Mouse (Mus musculus) urinary bladder, postnatal 36 days (tissue): ENCODE measurements around the gene Prr18.
A peak's percentile ranks its signal among the peaks of the same experiment; 100 is the strongest.

Experiments
- DNase-seq, 2 experiments: peaks; one replicate each; pipeline ENCODE4 v3.0.0; 2022; ENCODE audit warnings: low spot score in 2 of 2, mixed read lengths in 1 of 2

Prr18 gene

GRCm38 (mm10) chr17:8340407-8341359, 3.4 kb downstream of the Prr18 start:
- no peak for DNase-seq

- no peak for DNase-seq
Measured at GRCm38 (mm10) chr17:8341360-8341963, 4.2 kb downstream of the Prr18 start.

GRCm38 (mm10) chr17:8342706-8343105, 5.4 kb downstream of the Prr18 start:
- no peak for DNase-seq

- DNase-seq, result no peak
Measured at GRCm38 (mm10) chr17:8343416-8343815, 6.2 kb downstream of the Prr18 start.

- no peak for DNase-seq
Measured at GRCm38 (mm10) chr17:8347765-8348285, 10.6 kb downstream of the Prr18 start.

DNA sequence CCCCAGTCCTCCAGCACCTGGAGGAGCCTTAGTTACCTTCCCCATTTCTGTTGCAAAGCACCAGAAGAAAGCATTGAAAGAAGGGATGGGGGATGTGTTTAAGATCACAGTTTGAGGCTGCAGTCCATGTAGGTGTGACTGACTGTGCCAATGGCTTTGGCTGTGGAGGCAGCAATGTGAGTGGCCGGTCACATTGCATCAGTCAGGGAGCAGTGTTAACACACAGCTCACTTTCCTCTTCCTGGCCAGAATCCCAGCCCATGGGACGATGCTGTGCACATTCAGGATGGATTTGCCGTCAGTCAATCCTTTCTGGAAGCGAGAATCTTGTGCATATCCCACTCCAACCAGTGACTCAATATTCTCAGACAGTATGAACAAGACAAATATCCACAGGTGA, 11.7 kb downstream of the Prr18 start:
- DNase-seq, result no peak

GRCm38 (mm10) chr17:8351088-8351487, 13.8 kb downstream of the Prr18 start:
- no peak for DNase-seq

DNA sequence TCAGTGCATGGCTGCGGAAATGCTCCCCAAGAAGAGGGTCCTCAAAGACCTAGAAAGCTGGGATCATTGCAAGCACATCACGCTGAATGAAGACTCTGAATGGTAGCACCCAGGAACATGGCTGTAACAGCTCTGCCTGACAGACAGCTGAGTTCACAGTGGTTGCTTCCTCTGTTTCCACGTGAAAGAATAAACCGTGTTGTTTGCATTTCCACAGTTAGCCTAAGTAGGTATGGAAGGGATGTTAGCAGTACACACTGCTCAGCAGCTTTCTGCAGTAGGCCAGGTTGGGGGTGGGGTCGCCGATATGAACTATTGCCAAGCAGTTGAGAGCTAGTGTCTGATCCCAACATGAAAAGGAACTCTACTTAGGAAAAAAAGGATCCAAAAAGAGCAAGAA, 18.4 kb downstream of the Prr18 start, which contains the start of gene T2:
T2 (plus strand) TSS at position 301 of the 400 bp plus-strand sequence.
- no peak for DNase-seq

DNA sequence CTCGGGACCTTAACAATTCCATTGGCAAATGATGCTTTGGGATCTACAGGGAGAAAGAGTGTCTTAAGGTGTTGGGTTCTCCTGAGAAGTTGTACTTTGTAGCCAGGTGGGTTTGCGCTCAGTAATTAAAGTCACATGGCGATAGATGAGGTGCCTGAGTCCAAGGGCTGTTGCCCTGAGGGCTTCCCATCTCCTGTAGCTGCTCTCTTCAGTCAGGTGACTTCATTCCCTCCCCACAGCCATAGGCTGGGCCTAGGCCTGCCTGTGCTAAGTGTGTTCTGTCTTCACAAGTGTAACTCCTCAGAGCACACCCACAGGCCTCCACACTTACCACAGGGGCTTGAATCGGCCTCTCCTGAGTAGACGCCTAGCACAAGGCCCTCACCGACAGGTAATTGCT, 20.2 kb downstream of the Prr18 start:
- DNase-seq, result no peak

- DNase-seq, result no peak
Measured at GRCm38 (mm10) chr17:8360876-8361275, 23.6 kb downstream of the Prr18 start.

GRCm38 (mm10) chr17:8361281-8362103, 24.2 kb downstream of the Prr18 start:
- no peak for DNase-seq

DNA sequence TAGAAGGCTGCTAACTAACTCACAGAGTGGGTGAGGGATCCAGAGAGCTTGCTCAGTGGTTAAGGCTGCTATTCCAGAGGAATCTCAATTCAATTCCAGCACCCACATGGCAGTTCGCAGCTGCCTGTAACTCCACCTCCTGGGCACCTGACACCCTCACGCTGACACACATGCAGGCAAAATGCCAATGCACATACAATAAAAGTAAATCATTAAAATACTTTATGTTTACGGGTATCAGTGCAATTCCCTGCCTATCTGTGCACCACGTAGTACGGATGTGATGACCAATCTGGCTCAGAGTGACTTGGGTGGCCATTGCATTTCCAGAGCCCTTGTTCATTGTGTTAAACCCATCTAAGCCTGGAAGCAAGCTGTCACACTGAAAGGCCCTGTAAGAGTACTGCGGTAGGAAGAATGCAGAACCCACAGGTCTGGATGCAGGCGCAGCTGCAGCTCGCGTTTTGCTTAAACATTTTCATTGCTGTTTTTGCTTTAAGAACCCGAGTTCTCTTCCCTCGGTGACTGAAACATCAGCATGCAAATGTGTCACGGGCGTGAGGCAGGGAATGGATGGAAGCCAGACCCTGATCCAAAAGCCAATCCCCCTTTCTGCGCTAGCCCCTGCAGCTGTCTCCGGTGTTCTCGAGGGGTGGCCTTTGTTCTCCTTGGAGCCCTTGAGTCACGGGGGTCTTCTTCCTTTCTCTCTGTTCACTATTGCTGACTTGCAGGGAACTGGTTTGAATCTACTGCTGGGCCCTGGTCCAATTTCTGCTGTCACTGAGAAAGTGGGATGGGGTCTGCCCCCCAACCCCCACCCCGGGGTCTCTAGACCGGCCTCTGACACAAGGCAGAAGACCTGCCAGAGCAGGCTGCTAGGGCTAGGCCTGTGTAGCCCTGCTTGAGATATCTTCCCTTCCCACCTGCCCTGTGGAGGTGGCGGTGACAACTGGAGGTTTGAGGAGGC, 30.5 kb downstream of the Prr18 start:
- DNase-seq, result no peak

DNA sequence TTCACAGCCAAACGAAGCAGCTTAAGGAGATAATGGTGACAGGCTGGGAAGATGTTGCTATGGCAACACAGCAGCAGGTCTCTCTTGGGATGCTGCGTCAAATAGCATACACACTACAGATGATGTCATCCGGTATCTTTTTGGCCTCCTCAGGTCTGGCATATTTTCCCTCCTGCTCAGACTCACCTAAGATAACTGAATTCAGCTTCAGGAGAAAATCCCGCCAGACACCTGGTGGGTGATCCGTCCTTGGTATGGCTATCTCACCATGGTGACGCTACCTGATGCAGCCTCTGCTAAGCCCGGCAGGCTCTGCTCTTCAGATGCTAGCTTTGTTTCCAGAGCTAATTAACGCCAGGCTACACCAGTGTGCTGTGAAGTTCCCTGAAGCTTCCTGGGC, 31.3 kb downstream of the Prr18 start:
- DNase-seq, result no peak

GRCm38 (mm10) chr17:8369171-8369570, 31.9 kb downstream of the Prr18 start:
- DNase-seq, result no peak

DNA sequence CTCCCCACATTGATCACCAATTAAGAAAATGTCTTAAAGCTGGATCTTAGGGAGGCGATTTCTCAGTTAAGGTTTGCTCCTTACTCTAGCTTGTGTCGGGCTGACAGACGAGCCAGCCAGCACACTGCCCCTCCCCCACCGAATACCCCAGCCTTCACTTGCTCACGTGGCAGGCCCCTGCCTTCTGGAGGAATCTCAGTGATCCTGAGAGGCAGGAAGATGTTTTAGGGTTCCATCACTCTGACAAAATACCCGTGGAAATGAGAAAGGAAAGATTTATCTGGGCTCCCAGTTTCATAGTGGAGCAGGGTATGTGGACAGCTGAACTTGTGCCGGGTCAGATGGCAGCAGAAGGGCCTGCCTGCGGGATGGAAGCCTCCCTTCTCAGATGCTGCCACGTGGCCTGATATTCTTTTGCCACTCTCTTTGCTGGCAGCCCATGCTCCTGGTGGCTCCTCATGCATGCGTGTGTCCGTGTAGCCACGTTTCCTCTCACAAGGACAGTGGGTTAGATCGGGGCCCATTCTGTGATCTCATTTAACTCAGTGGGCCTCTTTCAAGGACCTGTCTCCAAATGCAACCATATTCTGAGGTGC, 33.5 kb downstream of the Prr18 start:
- no peak for DNase-seq

DNA sequence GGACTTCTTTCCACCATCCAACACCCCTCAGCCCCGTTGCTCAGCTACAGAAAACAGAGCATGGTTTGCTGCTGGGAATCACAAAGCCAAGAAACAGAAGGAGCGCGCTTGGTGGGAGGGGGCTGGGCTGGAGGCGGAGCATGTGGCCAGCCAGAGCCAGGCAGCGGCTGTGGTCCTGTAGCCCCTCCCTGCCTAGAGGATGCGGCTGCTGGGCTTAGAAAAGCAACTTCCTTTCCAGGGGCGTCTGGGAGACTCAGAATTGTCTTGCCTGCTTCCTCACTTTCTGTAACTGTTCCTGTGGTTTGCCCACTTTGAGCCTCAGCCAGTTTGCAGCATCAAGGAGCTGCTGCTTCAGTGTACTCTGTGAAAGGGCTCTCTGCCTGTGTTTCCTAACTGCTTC, 34.6 kb downstream of the Prr18 start:
- peak in 1 of 2 experiments; percentile 17 for DNase-seq

GRCm38 (mm10) chr17:8372286-8373046, 35.2 kb downstream of the Prr18 start:
- DNase-seq, result peak; percentile 52 to 72

DNA sequence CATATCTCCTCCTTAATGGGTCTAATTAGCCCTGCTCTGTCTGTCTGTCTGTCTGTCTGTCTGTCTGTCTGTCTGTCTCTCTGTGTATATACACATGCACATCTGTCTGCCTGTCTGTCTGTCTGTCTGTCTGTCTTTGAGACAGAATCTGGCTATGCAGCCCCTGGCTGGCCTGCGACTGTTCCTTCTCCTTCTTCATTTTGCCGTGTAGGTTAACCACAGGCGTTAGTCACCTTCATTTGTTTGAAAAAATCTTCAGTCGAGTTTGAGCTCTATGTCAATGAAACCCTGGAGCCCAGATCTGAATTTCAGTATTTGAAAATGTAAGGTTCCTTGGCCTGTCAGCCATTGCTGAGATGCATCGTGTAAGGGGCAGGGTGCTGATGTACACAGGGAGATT, 40.0 kb downstream of the Prr18 start:
- no peak for DNase-seq

GRCm38 (mm10) chr17:8385441-8385840, 48.2 kb downstream of the Prr18 start:
- DNase-seq, result no peak

DNA sequence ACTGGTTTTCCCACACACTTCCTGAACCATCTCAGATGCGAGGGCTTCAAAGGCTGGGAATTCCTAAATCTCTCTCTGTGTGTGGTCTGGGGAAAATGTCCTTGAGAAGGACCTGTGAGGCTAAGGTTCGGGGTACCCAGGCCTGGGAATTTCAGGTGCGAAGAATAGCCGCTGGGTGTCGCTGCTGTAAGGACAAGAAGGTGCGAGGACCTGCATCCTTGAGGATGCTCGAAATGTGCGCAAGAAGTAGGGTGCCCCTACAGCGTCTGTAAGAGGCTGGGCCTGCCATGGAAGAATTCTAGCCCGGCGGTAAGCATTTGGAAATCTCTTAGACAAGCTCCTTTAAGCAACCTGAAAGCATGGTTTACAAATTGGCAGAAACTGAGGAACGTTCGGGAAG, 51.2 kb downstream of the Prr18 start:
- no peak for DNase-seq
